Mouse (Mus musculus): ENCODE results near the gene Stk19.
"Not testable (repeated sequence)": the region's sequence is repeated elsewhere in the genome, so short reads cannot be mapped to it uniquely, and the experiment has no call there.

Gene Stk19

DNA sequence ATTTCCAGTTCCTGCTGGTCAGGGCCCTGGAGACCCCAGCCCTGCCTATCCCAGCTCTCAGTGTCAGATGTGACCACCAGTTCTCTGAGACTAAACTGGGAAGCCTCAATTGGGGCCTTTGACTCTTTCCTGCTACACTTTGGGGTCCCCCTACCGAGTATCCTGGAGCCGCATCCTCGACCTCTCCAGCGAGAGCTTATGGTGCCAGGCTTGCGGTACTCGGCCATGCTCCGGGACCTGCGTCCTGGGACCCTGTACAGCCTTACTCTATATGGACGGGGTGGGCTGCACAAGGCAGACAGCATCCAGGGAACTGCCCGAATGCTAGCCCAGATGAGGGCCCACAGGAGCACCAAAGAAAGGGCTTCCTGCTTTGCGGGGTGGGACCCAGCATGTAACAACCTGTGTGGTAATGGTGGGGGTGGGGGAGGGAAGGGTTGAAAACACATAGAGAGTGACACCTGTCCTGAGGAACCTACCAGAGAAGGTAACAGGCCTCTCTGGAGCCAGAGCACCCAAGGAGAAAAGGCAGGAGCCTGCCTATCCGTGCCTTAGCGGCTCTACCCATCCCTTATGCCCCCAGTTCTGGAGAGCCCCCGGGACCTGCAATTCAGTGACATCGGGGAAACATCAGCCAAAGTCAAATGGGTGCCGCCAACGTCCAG is 37.7 kb downstream of the Stk19 start:
- in situ Hi-C loops (cut with MboI, MseI), result no loop called here

DNA sequence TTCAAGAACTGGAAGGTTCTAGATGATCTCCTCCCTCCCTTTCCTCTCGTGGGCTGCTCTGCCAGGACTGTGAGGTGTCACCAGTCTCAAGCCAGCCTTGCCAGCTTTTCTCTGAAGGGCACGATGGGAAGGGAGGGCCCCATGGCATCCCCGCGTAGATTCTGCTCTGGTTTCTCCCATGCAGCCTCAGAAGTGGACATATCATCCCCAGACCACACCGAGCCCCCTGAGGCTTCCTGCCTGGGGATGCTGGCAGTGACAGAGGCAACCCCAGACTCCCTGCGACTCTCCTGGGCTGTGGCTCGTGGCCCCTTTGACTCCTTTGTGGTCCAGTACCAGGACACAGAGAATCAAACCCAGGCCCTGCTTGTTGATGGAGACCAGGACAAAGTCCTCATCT is 38.7 kb downstream of the Stk19 start:
- in situ Hi-C loops (cut with MboI, MseI), result not testable (repeated sequence)

DNA sequence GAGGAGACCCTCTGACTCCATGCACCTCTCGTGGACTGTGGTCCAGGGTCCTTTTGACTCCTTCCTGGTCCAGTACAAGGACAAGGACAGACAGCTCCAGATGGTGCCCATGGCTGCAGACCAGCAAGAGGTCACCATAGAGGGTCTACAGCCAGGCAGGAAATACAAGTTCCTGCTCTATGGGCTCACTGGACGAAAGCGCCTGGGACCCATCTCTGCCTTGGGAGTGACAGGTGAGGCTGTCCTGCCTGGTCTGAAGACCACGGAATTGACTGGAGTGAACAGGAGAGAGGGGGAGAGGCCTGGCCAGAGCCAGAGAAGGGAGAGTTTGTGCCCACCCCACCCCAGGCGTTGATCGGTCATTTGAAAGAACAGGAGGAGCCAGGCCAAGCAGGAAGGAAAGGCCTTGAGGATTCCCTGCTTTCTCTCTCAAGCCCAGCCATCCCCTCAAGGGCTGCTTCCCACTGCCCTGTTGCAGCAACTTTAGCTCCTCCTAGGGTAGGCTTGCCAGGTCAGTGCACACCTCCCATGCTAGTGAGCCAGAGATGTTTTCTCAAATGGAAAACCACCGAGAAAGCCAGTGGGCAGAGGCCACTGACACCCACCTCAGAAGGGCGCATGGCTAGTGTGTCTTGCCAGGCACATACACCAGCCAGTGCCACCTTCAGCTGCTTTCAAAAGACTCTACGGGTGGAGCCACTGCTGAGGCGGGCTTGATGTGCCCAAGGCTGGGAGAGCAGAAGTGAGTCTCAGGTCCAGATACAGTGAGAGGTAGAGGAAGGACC is 39.3 kb downstream of the Stk19 start:
- in situ Hi-C loops (cut with MboI, MseI), result not testable (repeated sequence)

DNA sequence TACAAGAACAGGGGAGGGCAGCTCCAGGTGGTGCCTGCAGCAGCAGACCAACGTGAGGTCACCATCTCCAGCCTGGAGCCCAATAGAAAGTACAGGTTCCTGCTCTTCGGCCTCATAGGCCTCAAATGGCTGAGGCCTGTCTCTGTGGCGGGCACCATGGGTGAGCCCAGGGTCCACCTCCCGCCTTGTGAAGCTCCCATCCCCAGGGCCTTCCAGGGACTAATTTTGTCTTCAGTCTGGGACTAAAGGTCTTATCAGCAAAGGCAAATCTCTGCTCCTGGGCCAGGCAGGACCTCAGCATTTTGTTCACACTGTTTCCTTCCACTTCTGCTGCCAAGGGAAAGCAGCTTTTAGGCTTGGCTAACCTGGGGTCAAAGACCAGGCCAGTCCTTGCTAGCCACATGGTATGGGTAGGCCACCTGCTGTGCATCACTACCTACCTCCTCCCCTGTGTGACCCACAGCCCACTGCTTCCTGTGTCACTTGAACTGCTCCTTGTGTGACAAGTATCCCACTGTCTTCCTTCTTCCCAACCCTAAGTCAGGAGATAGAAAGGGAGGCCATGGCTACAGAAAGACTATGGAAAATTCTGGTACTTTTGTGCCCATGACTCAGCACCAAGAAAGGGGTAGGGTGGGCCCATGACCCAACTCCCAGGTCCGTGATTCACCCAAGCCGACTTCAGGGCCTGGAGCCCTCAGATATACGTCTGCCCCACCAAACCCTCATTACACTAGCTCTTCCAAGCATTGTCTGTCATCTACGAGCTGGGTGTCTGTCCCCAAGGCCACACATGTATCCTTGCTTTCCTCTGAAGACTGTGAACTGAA is 40.2 kb downstream of the Stk19 start:
- in situ Hi-C loops (cut with MboI, MseI), result no loop called here

DNA sequence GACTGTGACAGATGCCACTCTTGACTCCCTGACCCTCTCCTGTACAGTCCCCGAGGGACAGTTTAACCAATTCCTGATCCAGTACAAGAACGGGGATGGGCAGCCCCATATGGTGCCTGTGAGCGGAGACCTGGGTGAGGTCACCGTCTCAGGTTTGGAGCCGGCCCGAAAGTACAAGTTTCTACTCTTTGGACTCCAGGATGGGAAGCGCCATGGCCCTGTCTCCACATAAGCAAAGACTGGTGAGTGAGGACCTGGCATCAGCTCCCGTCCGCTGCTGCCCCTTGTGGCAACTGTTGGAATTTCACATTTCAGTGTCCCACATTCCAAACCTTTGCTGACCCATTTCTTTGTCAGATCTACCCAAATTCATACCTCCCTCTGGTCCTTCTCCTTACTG is 41.1 kb downstream of the Stk19 start:
- in situ Hi-C loops (cut with MboI, MseI), result no loop called here

DNA sequence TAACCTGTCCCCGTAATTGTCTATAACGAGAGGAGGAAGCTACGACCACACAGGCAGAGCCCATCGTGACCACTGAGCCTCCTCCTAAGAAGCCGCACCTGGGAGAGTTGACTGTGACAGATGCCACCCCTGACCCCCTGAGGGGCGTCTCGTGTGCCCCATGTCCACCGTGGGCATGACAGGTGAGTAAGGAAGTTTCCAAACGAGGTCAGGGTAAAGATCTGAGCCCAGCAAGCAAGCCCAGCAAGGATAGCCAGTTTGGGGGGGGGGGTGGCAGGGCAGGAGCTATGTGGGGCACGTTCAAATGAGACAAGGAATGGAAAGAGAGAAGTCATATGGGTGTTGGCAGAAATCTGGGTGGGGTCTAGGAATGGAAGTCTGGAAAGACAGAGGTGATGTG is 41.7 kb downstream of the Stk19 start:
- in situ Hi-C loops (cut with MboI, MseI), result no loop called here

DNA sequence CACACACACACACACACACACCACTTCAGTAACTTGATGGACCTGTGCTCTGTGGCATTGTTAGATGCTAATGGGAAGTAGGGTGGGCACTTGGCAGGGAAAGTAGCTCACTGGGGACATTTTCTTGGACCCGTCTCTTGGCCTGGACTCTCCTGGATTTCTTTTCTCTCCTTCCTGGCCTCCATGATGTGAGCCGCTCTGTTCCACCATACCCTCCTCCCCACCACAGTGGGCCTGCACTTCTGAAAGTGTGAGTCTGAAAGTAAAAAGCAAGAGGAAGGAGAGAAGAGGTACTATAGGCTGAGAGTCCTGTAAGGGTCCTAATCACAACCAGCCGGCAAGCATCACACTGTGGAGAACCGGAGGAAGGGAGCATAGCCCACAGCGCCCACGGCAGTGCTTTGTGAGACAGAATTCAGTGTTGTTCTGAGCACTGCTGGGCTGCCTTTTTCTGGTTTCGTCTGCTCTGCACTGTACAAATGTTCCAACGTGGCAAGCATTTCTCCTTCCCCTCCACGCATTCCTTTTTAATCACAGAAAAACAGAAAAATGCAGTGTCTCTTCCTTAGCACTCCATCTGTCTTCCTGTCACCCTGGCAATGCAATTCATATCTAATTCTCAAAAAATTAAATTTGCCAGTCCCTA is 58.9 kb downstream of the Stk19 start:
- in situ Hi-C loops (cut with MboI, MseI), result no loop called here

Data from regulatory T cell (primary cell).